Mouse (Mus musculus) ES-E14 (cell line): ENCODE data around the gene Upf1. TPM values are rescaled to one million over a fixed set of nuclear protein-coding genes. Genes with fewer than 3 reads are reported as not detected.

ENCODE experiments used
- DNase-seq: peaks from one replicate; pipeline ENCODE4 v3.0.0-alpha.2; 2013; ENCODE audit warnings: low read depth, low spot score
- H3K27ac ChIP-seq: 2 replicates; pipeline ENCODE4 v1.5.1; 2012; ENCODE audit warnings: low read depth, mild to moderate bottlenecking, low read length, moderate library complexity, mixed read lengths; ENCODE audit not compliant: poor library complexity, insufficient read depth, severe bottlenecking
- H3K36me3 ChIP-seq: 2 replicates; pipeline ENCODE4 v1.6.1; 2012; ENCODE audit warnings: mild to moderate bottlenecking, low read length, moderate library complexity, mixed read lengths; ENCODE audit not compliant: control insufficient read depth, poor library complexity, insufficient read depth, severe bottlenecking
- H3K4me1 ChIP-seq, 2 experiments: fragments of 150-350 bp in 1 of 2; sonication (generic) in 1 of 2; 2 replicates each; pipeline ENCODE4 v1.6.1; 2012; ENCODE audit warnings: low read length in 2 of 2, mild to moderate bottlenecking in 1 of 2, mixed read lengths in 1 of 2; ENCODE audit not compliant: control insufficient read depth in 2 of 2, insufficient read depth in 2 of 2, poor library complexity in 1 of 2
- H3K4me3 ChIP-seq, 2 experiments: fragments of 150-350 bp in 1 of 2; sonication (generic) in 1 of 2; 2 replicates each; pipeline ENCODE4 v1.5.1; 2012; ENCODE audit warnings: low read length in 2 of 2, low read depth in 1 of 2, mild to moderate bottlenecking in 1 of 2, mixed read lengths in 1 of 2; ENCODE audit not compliant: insufficient read depth in 1 of 2, poor library complexity in 1 of 2, severe bottlenecking in 1 of 2
- H3K9ac ChIP-seq: 2 replicates; pipeline ENCODE4 v1.6.1; 2012; ENCODE audit warnings: low read depth, mild to moderate bottlenecking, low read length, mixed read lengths; ENCODE audit not compliant: poor library complexity, insufficient read depth, severe bottlenecking
- H3K9me3 ChIP-seq: fragments of 150-350 bp; sonication (generic); 2 replicates; pipeline ENCODE4 v1.6.1; 2012; ENCODE audit warnings: low read depth, mild to moderate bottlenecking, low read length; ENCODE audit not compliant: control insufficient read depth, insufficient read depth
- CHD2 ChIP-seq: IDR thresholded peaks from 2 replicates; pipeline ENCODE4 v1.6.1; 2014; ENCODE audit warnings: mild to moderate bottlenecking, low read depth, low read length, inconsistent platforms
- HCFC1 ChIP-seq: IDR thresholded peaks from 2 replicates; pipeline ENCODE4 v1.6.1; 2012; ENCODE audit warnings: low read length, inconsistent platforms, borderline replicate concordance; ENCODE audit not compliant: insufficient read depth
- MAFK ChIP-seq: IDR thresholded peaks from 2 replicates; pipeline ENCODE4 v1.6.1; 2014; ENCODE audit warnings: mild to moderate bottlenecking, low read depth, low read length, inconsistent platforms; ENCODE audit not compliant: insufficient read depth
- ZC3H11A ChIP-seq: IDR thresholded peaks from 2 replicates; pipeline ENCODE4 v1.6.1; 2012; ENCODE audit warnings: low read depth, mild to moderate bottlenecking, inconsistent platforms, low read length, borderline replicate concordance
- ZNF384 ChIP-seq: IDR thresholded peaks from 2 replicates; pipeline ENCODE4 v1.6.1; 2012; ENCODE audit warnings: low read depth, low read length, inconsistent platforms
- in situ Hi-C, 2 experiments: fragments of 600-800 bp; cut with MboI; formaldehyde crosslinking; loops; one replicate each; pipeline ENCODE4 v1.15.1; 2025; ENCODE audit warnings: low sequenced_read_pairs in 2 of 2, inconsistent platforms in 1 of 2; ENCODE audit not compliant: unreplicated experiment in 2 of 2
- total RNA-seq: library from RNA; depleted of rRNA; stranded (reverse); fragments of 300-350 nt; gene quantifications from 2 replicates; pipeline ENCODE4 v1.2.3, GENCODE M21; 2012

Gene Upf1
- total RNA-seq, 1 experiment, result 54.7 TPM

GRCm38 (mm10) chr8:70316511-70317504 lies 36.3 kb downstream of the Upf1 start:
- Histone ChIP-seq H3K4me1 (peaks cover 0 to 7% of the 10 kb centered on the region in 2 experiments; a peak in 1 of 4 replicates), H3K9ac (peak overlapping the region; percentile 62; the same call in 1 of the 2 replicates), H3K9me3 (no peaks in the 10 kb centered on the region), H3K27ac (no peak overlapping the region), H3K4me3 (peak overlapping the region; percentile 71 to 72; a peak in 3 of 4 replicates), H3K36me3 (peaks cover 12% of the 10 kb centered on the region; the same call in 1 of the 2 replicates)
- in situ Hi-C loops, result no loop called here
- TF ChIP-seq MAFK (no peak), ZC3H11A (no peak), HCFC1 (no peak), CHD2 (no peak), ZNF384 (no peak)
- DNase-seq, result peak; percentile 76

- H3K9me3 ChIP-seq, result no peaks in the 10 kb centered on the region
- peaks cover 0 to 7% of the 10 kb centered on the region in 2 experiments; a peak in 1 of 4 replicates for H3K4me1 ChIP-seq
- H3K9ac ChIP-seq, result peak within 1 kb of the TSS; percentile 62
- H3K36me3 ChIP-seq, result peaks cover 16% of the 10 kb centered on the region; the same call in 1 of the 2 replicates
- DNase-seq, result peak; percentile 35
- no peak within 1 kb of the TSS for H3K27ac ChIP-seq
- in situ Hi-C loops, result no loop called here
- TF ChIP-seq HCFC1 (0 out of 2 replicates have a peak, but pooled peaks have one; percentile 39), ZNF384 (no peak), CHD2 (peak; percentile 87)
- H3K4me3 ChIP-seq, result peak within 1 kb of the TSS; percentile 71 to 72
These were observed 37.2 kb downstream of the Upf1 start, which contains the start of gene Cers1 for GRCm38 (mm10) chr8:70315624-70316510. Gene Cers1 (plus strand): TSS chr8:70315775.

GRCm38 (mm10) chr8:70313399-70313798 lies 39.7 kb downstream of the Upf1 start:
- Histone ChIP-seq H3K27ac (no peak overlapping the region), H3K36me3 (peaks cover 30% of the 10 kb centered on the region), H3K9ac (no peak overlapping the region), H3K4me1 (peaks cover 0 to 7% of the 10 kb centered on the region in 2 experiments; a peak in 1 of 4 replicates), H3K9me3 (no peaks in the 10 kb centered on the region), H3K4me3 (no peak overlapping the region)
- TF ChIP-seq MAFK (no peak), ZC3H11A (no peak), CHD2 (no peak), HCFC1 (no peak), ZNF384 (no peak)
- in situ Hi-C loops, result no loop called here
- DNase-seq, result no peak

- H3K27ac ChIP-seq, result no peak overlapping the region
- H3K9me3 ChIP-seq, result no peaks in the 10 kb centered on the region
- no peaks in the 10 kb centered on the region for H3K4me1 ChIP-seq
- peak; percentile 60 for DNase-seq
- H3K36me3 ChIP-seq, result peaks cover 53% of the 10 kb centered on the region
- no peak for TF ChIP-seq ZNF384
- no peak for TF ChIP-seq CHD2
- no peak for TF ChIP-seq MAFK
- TF ChIP-seq HCFC1, result no peak
- no peak for TF ChIP-seq ZC3H11A
- no peak overlapping the region for H3K4me3 ChIP-seq
- in situ Hi-C loops, result no loop called here
- no peak overlapping the region for H3K9ac ChIP-seq
These were observed 43.8 kb downstream of the Upf1 start for GRCm38 (mm10) chr8:70309311-70309710.
